Mouse (Mus musculus) right cerebral cortex, postnatal 25 days (tissue): ENCODE results near the gene Zfp966.
"Not testable (repeated sequence)": the region's sequence is repeated elsewhere in the genome, so short reads cannot be mapped to it uniquely, and the experiment has no call there.

Experiments used
- DNase-seq: peaks from one replicate; pipeline ENCODE4 v3.0.0; 2022

The Zfp966 gene

DNA sequence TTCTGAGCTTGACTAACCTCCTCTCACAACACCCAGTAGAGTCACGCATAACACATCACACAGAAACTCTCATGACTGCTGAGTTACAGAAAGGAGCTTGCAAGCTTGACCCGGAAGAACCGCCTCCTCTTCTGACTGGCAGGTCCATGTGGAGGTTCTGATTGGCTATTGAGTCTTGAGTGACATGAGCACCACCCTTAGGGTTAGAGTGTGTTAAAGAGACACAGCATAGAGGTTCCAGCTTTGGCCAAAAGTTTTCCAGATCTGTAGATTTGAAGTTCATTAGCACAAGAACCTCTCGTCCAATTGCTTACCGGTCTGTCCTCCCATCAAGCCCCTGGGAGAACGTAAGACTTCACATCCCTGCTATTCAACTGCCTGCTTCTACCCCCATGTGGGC, at the start of gene Zfp966:
Gene Zfp966, minus strand, starts transcription at position 101 of the 400 bp plus-strand sequence.
- DNase-seq = not testable (repeated sequence)

DNA sequence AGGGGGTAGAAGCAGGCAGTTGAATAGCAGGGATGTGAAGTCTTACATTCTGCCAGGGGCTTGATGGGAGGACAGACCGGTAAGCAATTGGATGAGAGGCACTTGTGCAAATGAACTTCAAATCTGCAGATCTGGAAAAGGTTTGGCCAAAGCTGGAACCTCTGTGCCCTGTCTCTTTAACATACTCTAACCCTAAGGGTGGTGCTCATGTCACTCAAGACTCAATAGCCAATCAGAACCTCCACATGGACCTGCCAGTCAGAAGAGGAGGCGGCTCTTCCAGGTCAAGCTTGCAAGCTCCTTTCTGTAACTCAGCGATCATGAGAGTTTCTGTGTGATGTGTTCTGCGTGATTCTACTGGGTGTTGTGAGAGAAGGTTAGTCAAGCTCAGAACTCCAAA, 34.1 kb upstream of the Zfp966 start, which contains the start of gene Gm2026:
Gene Gm2026, plus strand, starts transcription at position 301 of the 400 bp plus-strand sequence.
- not testable (repeated sequence) for DNase-seq

DNA sequence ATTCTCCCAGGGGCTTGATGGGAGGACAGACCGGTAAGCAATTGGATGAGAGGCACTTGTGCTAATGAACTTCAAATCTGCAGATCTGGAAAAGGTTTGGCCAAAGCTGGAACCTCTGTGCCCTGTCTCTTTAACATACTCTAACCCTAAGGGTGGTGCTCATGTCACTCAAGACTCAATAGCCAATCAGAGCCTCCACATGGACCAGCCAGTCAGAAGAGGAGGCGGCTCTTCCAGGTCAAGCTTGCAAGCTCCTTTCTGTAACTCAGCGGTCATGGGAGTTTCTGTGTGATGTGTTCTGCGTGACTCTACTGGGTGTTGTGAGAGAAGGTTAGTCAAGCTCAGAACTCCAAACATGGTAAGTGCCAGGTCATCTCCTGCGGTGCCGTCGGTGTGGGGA, 61.9 kb downstream of the Zfp966 start, which contains the start of gene Gm6710:
Gene Gm6710, plus strand, starts transcription at position 196 of the 400 bp plus-strand sequence.
- not testable (repeated sequence) for DNase-seq
